Mouse (Mus musculus): ENCODE results near the gene Srp14.

Srp14 gene

GRCm38 (mm10) chr2:118490241-118491091 lies 11.0 kb upstream of the Srp14 start:
- in situ Hi-C loops (cut with MboI), result loop anchor here (25.0 kb wide), 1 partner anchor 397 kb away; no protein-coding TSS in a partner anchor

GRCm38 (mm10) chr2:118487806-118488205 lies 8.3 kb upstream of the Srp14 start:
- in situ Hi-C loops (cut with MboI), result loop anchor here (5.0 to 25.0 kb wide), 4 partner anchors 64 to 399 kb away; no protein-coding TSS in a partner anchor

GRCm38 (mm10) chr2:118486933-118487332 lies 7.4 kb upstream of the Srp14 start:
- in situ Hi-C loops (cut with MboI), result loop anchor here (5.0 to 25.0 kb wide), 4 partner anchors 65 to 400 kb away; no protein-coding TSS in a partner anchor

GRCm38 (mm10) chr2:118485415-118485814 lies 5.9 kb upstream of the Srp14 start:
- in situ Hi-C loops (cut with MboI), result loop anchor here (5.0 to 25.0 kb wide), 4 partner anchors 67 to 402 kb away; no protein-coding TSS in a partner anchor

- in situ Hi-C loops (cut with MboI), result loop anchor here (10.0 to 25.0 kb wide), 2 partner anchors 270 to 403 kb away; no protein-coding TSS in a partner anchor
Measured at GRCm38 (mm10) chr2:118484386-118484898, 4.9 kb upstream of the Srp14 start.

GRCm38 (mm10) chr2:118483032-118483431 lies 3.5 kb upstream of the Srp14 start:
- in situ Hi-C loops (cut with MboI), result loop anchor here (10.0 to 25.0 kb wide), 2 partner anchors 272 to 404 kb away; no protein-coding TSS in a partner anchor

GRCm38 (mm10) chr2:118480886-118481285 lies 1.4 kb upstream of the Srp14 start:
- in situ Hi-C loops (cut with MboI), result loop anchor here (10.0 to 25.0 kb wide), 2 partner anchors 274 to 406 kb away; no protein-coding TSS in a partner anchor

- in situ Hi-C loops (cut with MboI), result loop anchor here (25.0 kb wide), 1 partner anchor 408 kb away; no protein-coding TSS in a partner anchor
Measured at GRCm38 (mm10) chr2:118478833-118479549, 520 bp downstream of the Srp14 start.

GRCm38 (mm10) chr2:118468354-118468753 lies 11.2 kb downstream of the Srp14 start:
- in situ Hi-C loops (cut with MboI), result no loop called here

- in situ Hi-C loops (cut with MboI), result no loop called here
Measured at GRCm38 (mm10) chr2:118466601-118467000, 12.9 kb downstream of the Srp14 start.

- in situ Hi-C loops (cut with MboI), result no loop called here
Measured at GRCm38 (mm10) chr2:118465894-118466293, 13.6 kb downstream of the Srp14 start.

- in situ Hi-C loops (cut with MboI), result no loop called here
Measured at GRCm38 (mm10) chr2:118464450-118464849, 15.1 kb downstream of the Srp14 start.

- in situ Hi-C loops (cut with MboI), result no loop called here
Measured at GRCm38 (mm10) chr2:118463480-118463879, 16.0 kb downstream of the Srp14 start.

- in situ Hi-C loops (cut with MboI), result no loop called here
Measured at GRCm38 (mm10) chr2:118461480-118462165, 17.9 kb downstream of the Srp14 start.

GRCm38 (mm10) chr2:118457463-118458261 lies 21.8 kb downstream of the Srp14 start:
- in situ Hi-C loops (cut with MboI), result no loop called here

GRCm38 (mm10) chr2:118457029-118457428 lies 22.5 kb downstream of the Srp14 start:
- in situ Hi-C loops (cut with MboI), result no loop called here

- in situ Hi-C loops (cut with MboI), result no loop called here
Measured at GRCm38 (mm10) chr2:118451056-118451455, 28.5 kb downstream of the Srp14 start.

- in situ Hi-C loops (cut with MboI), result no loop called here
Measured at GRCm38 (mm10) chr2:118448181-118448580, 31.3 kb downstream of the Srp14 start.

GRCm38 (mm10) chr2:118445696-118446674 lies 33.5 kb downstream of the Srp14 start:
- in situ Hi-C loops (cut with MboI), result no loop called here
